Mouse (Mus musculus): ENCODE results near the gene Adgrf1. TPM values are rescaled to one million over a fixed set of nuclear protein-coding genes. Genes with fewer than 3 reads are reported as not detected.

Gene Adgrf1
- polyA plus RNA-seq, 1 experiment: not detected

GRCm38 (mm10) chr17:43247245-43247644 is 22.9 kb upstream of the Adgrf1 start:
- no peak overlapping the region for H3K4me3 ChIP-seq (ENCODE audit: insufficient read depth, low read length)
- no peak overlapping the region for H3K27ac ChIP-seq (ENCODE audit: insufficient read depth, low read depth, low read length)
- peaks cover 2% of the 10 kb centered on the region; the same call in 1 of the 2 replicates for H3K4me1 ChIP-seq (ENCODE audit: control insufficient read depth, insufficient read depth, low read length)
- no peak for TF ChIP-seq POLR2A (IDR thresholded peaks at IDR 0.05; ENCODE audit: borderline replicate concordance, low read depth, low read length)
- no peak for TF ChIP-seq CTCF (IDR thresholded peaks at IDR 0.05; ENCODE audit: low read depth, low read length)

- TF ChIP-seq CTCF (IDR thresholded peaks at IDR 0.05; ENCODE audit: low read depth, low read length) (no peak), POLR2A (IDR thresholded peaks at IDR 0.05; ENCODE audit: borderline replicate concordance, low read depth, low read length) (no peak)
- Histone ChIP-seq H3K4me3 (ENCODE audit: insufficient read depth, low read length) (no peak overlapping the region), H3K4me1 (ENCODE audit: control insufficient read depth, insufficient read depth, low read length) (peaks cover 2% of the 10 kb centered on the region; the same call in 1 of the 2 replicates), H3K27ac (ENCODE audit: insufficient read depth, low read depth, low read length) (no peak overlapping the region)
These were observed 20.5 kb upstream of the Adgrf1 start for GRCm38 (mm10) chr17:43249645-43250044.

GRCm38 (mm10) chr17:43251249-43252125 is 18.6 kb upstream of the Adgrf1 start:
- TF ChIP-seq POLR2A (IDR thresholded peaks at IDR 0.05; ENCODE audit: borderline replicate concordance, low read depth, low read length): no peak
- no peak for TF ChIP-seq CTCF (IDR thresholded peaks at IDR 0.05; ENCODE audit: low read depth, low read length)
- H3K4me3 ChIP-seq (ENCODE audit: insufficient read depth, low read length): no peak overlapping the region
- H3K4me1 ChIP-seq (ENCODE audit: control insufficient read depth, insufficient read depth, low read length): peaks cover 2% of the 10 kb centered on the region; the same call in 1 of the 2 replicates
- no peak overlapping the region for H3K27ac ChIP-seq (ENCODE audit: insufficient read depth, low read depth, low read length)

GRCm38 (mm10) chr17:43252846-43253245 is 17.3 kb upstream of the Adgrf1 start:
- no peak overlapping the region for H3K4me3 ChIP-seq (ENCODE audit: insufficient read depth, low read length)
- no peak for TF ChIP-seq CTCF (IDR thresholded peaks at IDR 0.05; ENCODE audit: low read depth, low read length)
- TF ChIP-seq POLR2A (IDR thresholded peaks at IDR 0.05; ENCODE audit: borderline replicate concordance, low read depth, low read length): no peak
- H3K4me1 ChIP-seq (ENCODE audit: control insufficient read depth, insufficient read depth, low read length): peaks cover 2% of the 10 kb centered on the region; the same call in 1 of the 2 replicates
- H3K27ac ChIP-seq (ENCODE audit: insufficient read depth, low read depth, low read length): no peak overlapping the region

- TF ChIP-seq POLR2A (IDR thresholded peaks at IDR 0.05; ENCODE audit: borderline replicate concordance, low read depth, low read length) (no peak), CTCF (IDR thresholded peaks at IDR 0.05; ENCODE audit: low read depth, low read length) (no peak)
- Histone ChIP-seq H3K4me1 (ENCODE audit: control insufficient read depth, insufficient read depth, low read length) (peaks cover 2% of the 10 kb centered on the region; the same call in 1 of the 2 replicates), H3K4me3 (ENCODE audit: insufficient read depth, low read length) (no peak overlapping the region), H3K27ac (ENCODE audit: insufficient read depth, low read depth, low read length) (no peak overlapping the region)
These were observed 15.9 kb upstream of the Adgrf1 start for GRCm38 (mm10) chr17:43254261-43254660.

- no peaks in the 10 kb centered on the region for H3K4me1 ChIP-seq (ENCODE audit: control insufficient read depth, insufficient read depth, low read length)
- H3K4me3 ChIP-seq (ENCODE audit: insufficient read depth, low read length): no peak overlapping the region
- TF ChIP-seq POLR2A (IDR thresholded peaks at IDR 0.05; ENCODE audit: borderline replicate concordance, low read depth, low read length) (no peak), CTCF (IDR thresholded peaks at IDR 0.05; ENCODE audit: low read depth, low read length) (no peak)
- H3K27ac ChIP-seq (ENCODE audit: insufficient read depth, low read depth, low read length): no peak overlapping the region
These were observed 13.5 kb upstream of the Adgrf1 start for GRCm38 (mm10) chr17:43256536-43257135.

GRCm38 (mm10) chr17:43257699-43258098 is 12.4 kb upstream of the Adgrf1 start:
- Histone ChIP-seq H3K27ac (ENCODE audit: insufficient read depth, low read depth, low read length) (no peak overlapping the region), H3K4me3 (ENCODE audit: insufficient read depth, low read length) (no peak overlapping the region), H3K4me1 (ENCODE audit: control insufficient read depth, insufficient read depth, low read length) (no peaks in the 10 kb centered on the region)
- TF ChIP-seq POLR2A (IDR thresholded peaks at IDR 0.05; ENCODE audit: borderline replicate concordance, low read depth, low read length) (no peak), CTCF (IDR thresholded peaks at IDR 0.05; ENCODE audit: low read depth, low read length) (no peak)

- TF ChIP-seq CTCF (IDR thresholded peaks at IDR 0.05; ENCODE audit: low read depth, low read length): no peak
- TF ChIP-seq POLR2A (IDR thresholded peaks at IDR 0.05; ENCODE audit: borderline replicate concordance, low read depth, low read length): no peak
- Histone ChIP-seq H3K27ac (ENCODE audit: insufficient read depth, low read depth, low read length) (no peak overlapping the region), H3K4me1 (ENCODE audit: control insufficient read depth, insufficient read depth, low read length) (no peaks in the 10 kb centered on the region), H3K4me3 (ENCODE audit: insufficient read depth, low read length) (no peak overlapping the region)
These were observed 8.2 kb upstream of the Adgrf1 start for GRCm38 (mm10) chr17:43261937-43262336.

- H3K27ac ChIP-seq (ENCODE audit: insufficient read depth, low read depth, low read length): no peak overlapping the region
- TF ChIP-seq CTCF (IDR thresholded peaks at IDR 0.05; ENCODE audit: low read depth, low read length) (no peak), POLR2A (IDR thresholded peaks at IDR 0.05; ENCODE audit: borderline replicate concordance, low read depth, low read length) (no peak)
- H3K4me3 ChIP-seq (ENCODE audit: insufficient read depth, low read length): no peak overlapping the region
- H3K4me1 ChIP-seq (ENCODE audit: control insufficient read depth, insufficient read depth, low read length): no peaks in the 10 kb centered on the region; the same call in 1 of the 2 replicates
These were observed 5.4 kb upstream of the Adgrf1 start for GRCm38 (mm10) chr17:43264739-43265138.
